Mouse (Mus musculus) forebrain, embryonic 16.5 days (tissue): Measurements from ENCODE around the gene Tha1. TPM values are rescaled to one million over a fixed set of nuclear protein-coding genes. Genes with fewer than 3 reads are reported as not detected.

ENCODE experiments used
- polyA plus RNA-seq: library from polyadenylated mRNA; unstranded; fragments of >200 nt; fragmentation: Nextera tagmentation; extraction: Ambion mirVana; gene quantifications from 2 replicates; pipeline ENCODE4 v1.2.1, GENCODE M21; 2015

Tha1 gene
- polyA plus RNA-seq, 1 experiment from 2014 or later: 5.4 TPM

Other genes starting within 250 kb of the Tha1 start
- 28.0 and 29.7 TPM in 2 replicates for gene Tnrc6c, start 219.2 kb downstream of the Tha1 start, polyA plus RNA-seq
- 0.78 and 0.99 TPM in 2 replicates for gene Tmc8, start 91.4 kb downstream of the Tha1 start, polyA plus RNA-seq
- 2.7 and 3.3 TPM in 2 replicates for gene Tmc6, start 91.3 kb downstream of the Tha1 start, polyA plus RNA-seq
- gene 6030468B19Rik, start 75.8 kb downstream of the Tha1 start, polyA plus RNA-seq: not detected in 2 replicates
- gene Gm20708, start 63.8 kb downstream of the Tha1 start, polyA plus RNA-seq: 0.19 and 0.90 TPM in 2 replicates
- gene Syngr2, start 63.8 kb downstream of the Tha1 start, polyA plus RNA-seq: 13.1 and 14.4 TPM in 2 replicates
- gene Afmid, start 47.6 kb downstream of the Tha1 start, polyA plus RNA-seq: 5.2 and 7.1 TPM in 2 replicates
- gene Tk1, start 47.4 kb downstream of the Tha1 start, polyA plus RNA-seq: 37.5 and 39.7 TPM in 2 replicates
- 72.6 and 82.9 TPM in 2 replicates for gene Birc5, start 24.2 kb downstream of the Tha1 start, polyA plus RNA-seq
- not detected in 2 replicates for gene Tmem235, start 12.7 kb downstream of the Tha1 start, polyA plus RNA-seq
- 11.7 and 13.7 TPM in 2 replicates for gene Socs3, start 96.6 kb upstream of the Tha1 start, polyA plus RNA-seq
- 56.9 and 58.1 TPM in 2 replicates for gene Pgs1, start 112.8 kb upstream of the Tha1 start, polyA plus RNA-seq